Mouse (Mus musculus) CD4-positive, CD25-positive, alpha-beta regulatory T cell, adult 4 months (primary cell): ENCODE measurements around the gene Spata45. TPM values are rescaled to one million over a fixed set of nuclear protein-coding genes. Genes with fewer than 3 reads are reported as not detected.
"Not testable (repeated sequence)": the region's sequence is repeated elsewhere in the genome, so short reads cannot be mapped to it uniquely, and the experiment has no call there.

ENCODE experiments used
- ATAC-seq: one replicate; pipeline ENCODE4 v1.8.0; 2017
- polyA plus RNA-seq, 2 experiments: library from polyadenylated mRNA; unstranded; fragments of 100-300 nt; shearing (Covaris generic); gene quantifications; one replicate each; pipeline ENCODE4 v1.2.1; 2017

The Spata45 gene
- polyA plus RNA-seq = not detected

GRCm38 (mm10) chr1:191036554-191037334 is at the start of gene Spata45:
Spata45 (plus strand) TSS chr1:191036639.
- no peak for ATAC-seq

- ATAC-seq = no peak
Observed at GRCm38 (mm10) chr1:190989437-190990082, 46.9 kb upstream of the Spata45 start.

- ATAC-seq = no peak
Observed at GRCm38 (mm10) chr1:190995548-190995947, 40.9 kb upstream of the Spata45 start.

GRCm38 (mm10) chr1:190996346-190996877 is 40.0 kb upstream of the Spata45 start:
- no peak for ATAC-seq

GRCm38 (mm10) chr1:190998027-190998426 is 38.4 kb upstream of the Spata45 start:
- no peak for ATAC-seq

- ATAC-seq = no peak
Observed at GRCm38 (mm10) chr1:191000686-191001085, 35.8 kb upstream of the Spata45 start.

- ATAC-seq = no peak
Observed at GRCm38 (mm10) chr1:191002201-191002600, 34.2 kb upstream of the Spata45 start.

- no peak for ATAC-seq
Observed at GRCm38 (mm10) chr1:191008707-191009106, 27.7 kb upstream of the Spata45 start.

GRCm38 (mm10) chr1:191014271-191014670 is 22.2 kb upstream of the Spata45 start:
- no peak for ATAC-seq

GRCm38 (mm10) chr1:191019803-191020202 is 16.6 kb upstream of the Spata45 start:
- no peak for ATAC-seq

GRCm38 (mm10) chr1:191020217-191020924 is 16.1 kb upstream of the Spata45 start:
- ATAC-seq = no peak

GRCm38 (mm10) chr1:191021016-191021415 is 15.4 kb upstream of the Spata45 start:
- no peak for ATAC-seq

- no peak for ATAC-seq
Observed at GRCm38 (mm10) chr1:191023140-191023539, 13.3 kb upstream of the Spata45 start.

- not testable (repeated sequence) for ATAC-seq
Observed at GRCm38 (mm10) chr1:191023806-191024205, 12.6 kb upstream of the Spata45 start.

- ATAC-seq = peak; percentile 13
Observed at GRCm38 (mm10) chr1:191025016-191026012, 11.1 kb upstream of the Spata45 start.

GRCm38 (mm10) chr1:191026021-191026713 is 10.3 kb upstream of the Spata45 start, which contains the start of gene Flvcr1:
Flvcr1 (minus strand) TSS chr1:191026158.
- peak; percentile 95 for ATAC-seq

GRCm38 (mm10) chr1:191030182-191030581 is 6.3 kb upstream of the Spata45 start:
- no peak for ATAC-seq

- not testable (repeated sequence) for ATAC-seq
Observed at GRCm38 (mm10) chr1:191030922-191031425, 5.5 kb upstream of the Spata45 start.

GRCm38 (mm10) chr1:191035649-191036048 is 790 bp upstream of the Spata45 start:
- ATAC-seq = no peak

GRCm38 (mm10) chr1:191037999-191038398 is 1.6 kb downstream of the Spata45 start:
- no peak for ATAC-seq

GRCm38 (mm10) chr1:191041352-191041751 is 4.9 kb downstream of the Spata45 start:
- no peak for ATAC-seq
